Mouse (Mus musculus) cerebellum, adult 2 months (tissue): ENCODE measurements at regions not wholly inside any gene's neighbourhood (a gene's known extent, or its start where the extent isn't known, plus 50 kb on each side); places are given as distances from the start of the nearest gene placed in this dataset.

Experiments
- DNase-seq, 2 experiments: peaks; one replicate each; pipeline ENCODE4 v3.0.0; 2021
- H3K27ac ChIP-seq: fragments of 200-500 bp; 2 replicates; pipeline ENCODE4 v1.5.1; 2012; ENCODE audit warnings: low read length, control low read depth, inconsistent platforms; ENCODE audit not compliant: insufficient read depth
- H3K27me3 ChIP-seq: fragments of 200-500 bp; 2 replicates; pipeline ENCODE4 v1.6.1; 2012; ENCODE audit warnings: inconsistent platforms, mild to moderate bottlenecking, low read length, moderate library complexity; ENCODE audit not compliant: control insufficient read depth, insufficient read depth
- H3K4me1 ChIP-seq: fragments of 200-500 bp; 2 replicates; pipeline ENCODE4 v1.6.1; 2011; ENCODE audit warnings: low read length; ENCODE audit not compliant: control insufficient read depth, insufficient read depth
- H3K4me3 ChIP-seq: fragments of 200-500 bp; replicated peaks from 2 replicates; pipeline ENCODE3; 2011; ENCODE audit warnings: mild to moderate bottlenecking, low read depth, low read length, control low read depth; ENCODE audit not compliant: insufficient read depth
- CTCF ChIP-seq: fragments of 200-500 bp; IDR thresholded peaks from 2 replicates; pipeline ENCODE4 v1.5.1; 2011; ENCODE audit warnings: low read depth, mild to moderate bottlenecking, control low read depth, low read length, moderate library complexity, borderline replicate concordance; ENCODE audit not compliant: insufficient read depth
- POLR2A ChIP-seq: fragments of 200-500 bp; IDR thresholded peaks from 2 replicates; pipeline ENCODE4 v1.6.1; 2011; ENCODE audit warnings: low read length, control low read depth, borderline replicate concordance; ENCODE audit not compliant: insufficient read depth
- WGBS: fragments of 180-500 bp; shearing (Covaris S2); methylation state at CpG from one replicate; pipeline ENCODE4 v1.1.7; 2018; 5-methylcytosine and 5-hydroxymethylcytosine counted together

GRCm38 (mm10) chr4:31768026-31768626, 195.8 kb upstream of the Map3k7 start:
- Histone ChIP-seq H3K27ac (no peak overlapping the region), H3K4me1 (no peaks in the 10 kb centered on the region), H3K27me3 (no peaks in the 10 kb centered on the region), H3K4me3 (no peak overlapping the region)
- 23% methylated on average over 6 of the region's 6 CpGs for WGBS
- DNase-seq: no peak
- no peak for TF ChIP-seq CTCF
- no peak for TF ChIP-seq POLR2A

GRCm38 (mm10) chr4:31769325-31769724, 194.6 kb upstream of the Map3k7 start:
- no peak for DNase-seq
- H3K4me3 ChIP-seq: no peak overlapping the region
- H3K27ac ChIP-seq: no peak overlapping the region
- 84% methylated on average over 4 of the region's 4 CpGs for WGBS
- H3K27me3 ChIP-seq: no peaks in the 10 kb centered on the region
- H3K4me1 ChIP-seq: no peaks in the 10 kb centered on the region
- TF ChIP-seq POLR2A (no peak), CTCF (no peak)

DNA sequence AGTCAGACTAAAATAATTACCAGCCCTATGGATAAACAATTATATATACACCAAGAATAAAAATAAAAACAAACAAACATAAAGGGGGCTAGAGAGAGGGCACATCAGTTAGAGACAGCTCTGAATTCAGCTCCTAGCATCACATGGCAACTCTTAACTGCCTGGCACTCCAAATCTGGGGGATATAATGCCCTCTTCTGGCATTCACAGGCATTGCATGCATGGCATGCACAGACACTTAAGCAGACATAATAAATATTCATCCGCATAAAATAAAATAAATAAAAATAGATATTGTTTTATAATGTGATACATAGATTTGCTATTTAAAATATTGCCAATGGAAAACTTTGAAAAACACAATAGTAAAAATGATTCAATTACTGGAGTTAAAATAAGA, 177.6 kb upstream of the Map3k7 start:
- no peaks in the 10 kb centered on the region for H3K4me1 ChIP-seq
- no peaks in the 10 kb centered on the region for H3K27me3 ChIP-seq
- no peak for TF ChIP-seq CTCF
- no peak for TF ChIP-seq POLR2A
- 91% methylated on average over 1 of the region's 1 CpGs for WGBS
- DNase-seq: no peak
- no peak overlapping the region for H3K4me3 ChIP-seq
- no peak overlapping the region for H3K27ac ChIP-seq

DNA sequence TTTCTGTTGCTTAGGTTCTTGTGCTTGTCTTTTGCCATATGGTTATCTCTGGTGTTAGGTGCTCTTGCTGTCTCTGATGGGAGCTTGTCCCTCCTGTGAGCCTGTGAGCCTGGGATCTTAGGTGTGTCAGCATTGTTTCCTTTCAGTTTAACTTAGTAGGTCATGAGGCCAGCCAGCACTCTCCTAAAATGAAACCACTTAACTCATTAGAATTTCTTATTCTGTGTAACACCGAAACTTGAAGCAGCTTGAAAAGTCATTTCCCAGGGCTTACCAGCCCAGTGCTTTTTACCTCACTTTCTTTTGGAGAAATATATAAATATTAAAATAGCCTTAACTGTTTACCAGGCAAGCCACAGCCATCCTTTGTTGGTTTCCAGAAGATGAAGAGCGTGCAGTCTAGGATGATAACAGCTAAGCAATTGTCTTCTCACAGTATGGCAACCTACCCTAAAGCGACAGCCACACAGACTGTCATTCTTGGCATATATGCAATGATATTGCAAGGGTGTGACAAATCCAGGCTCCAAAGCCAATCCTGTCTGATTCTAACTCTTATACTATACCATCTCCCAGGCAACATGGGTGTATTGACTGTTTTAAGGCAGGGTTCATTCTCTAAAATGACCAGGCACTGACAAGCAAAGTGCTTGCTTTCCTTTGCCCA, 146.2 kb upstream of the Map3k7 start:
- no peak for DNase-seq
- 74% methylated on average over 3 of the region's 3 CpGs for WGBS
- TF ChIP-seq POLR2A (no peak), CTCF (no peak)
- no peaks in the 10 kb centered on the region for H3K27me3 ChIP-seq
- no peak overlapping the region for H3K4me3 ChIP-seq
- no peaks in the 10 kb centered on the region for H3K4me1 ChIP-seq
- H3K27ac ChIP-seq: no peak overlapping the region

DNA sequence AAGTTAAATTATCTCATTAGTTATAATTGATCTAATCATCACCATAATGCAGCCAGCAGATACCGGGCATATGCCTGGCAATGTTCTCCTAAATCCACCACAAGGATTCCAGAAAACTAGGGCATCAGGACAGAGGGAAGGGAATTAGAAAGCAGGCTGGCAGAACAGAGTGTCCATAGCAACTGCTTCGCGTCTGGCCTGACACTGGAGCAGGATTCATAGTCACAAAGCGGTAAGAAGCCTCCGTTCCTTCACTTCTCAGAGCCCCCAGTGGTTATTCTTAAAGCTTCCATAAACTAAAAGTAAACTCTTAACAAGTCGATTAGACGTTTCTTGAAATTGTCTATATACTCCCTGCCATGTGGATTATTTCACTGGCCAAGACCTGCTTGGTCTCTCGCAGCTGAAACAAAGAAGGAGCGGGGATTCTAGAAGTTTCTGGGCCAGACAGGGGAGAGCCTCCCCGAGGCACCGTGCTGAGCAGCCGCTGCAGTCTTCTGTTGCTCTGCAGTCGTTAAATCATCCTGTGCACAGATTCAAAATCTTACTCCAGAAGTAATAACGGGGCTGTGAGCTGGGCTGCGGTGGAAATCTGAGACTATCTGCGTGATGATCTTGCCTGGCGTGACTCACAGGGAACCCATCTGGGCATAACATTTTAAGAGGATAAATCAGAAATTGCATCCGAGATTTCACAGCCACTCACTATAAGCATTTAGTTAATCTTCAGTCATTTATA, 144.2 kb upstream of the Map3k7 start:
- Histone ChIP-seq H3K27me3 (no peaks in the 10 kb centered on the region), H3K27ac (no peak overlapping the region), H3K4me1 (no peaks in the 10 kb centered on the region), H3K4me3 (no peak overlapping the region)
- 62% methylated on average over 18 of the region's 18 CpGs for WGBS
- DNase-seq: peak in 1 of 2 experiments; percentile 9
- TF ChIP-seq POLR2A (no peak), CTCF (no peak)

GRCm38 (mm10) chr4:31823574-31824348, 140.1 kb upstream of the Map3k7 start:
- TF ChIP-seq CTCF: no peak
- TF ChIP-seq POLR2A: no peak

GRCm38 (mm10) chr4:31824518-31825437, 139.1 kb upstream of the Map3k7 start:
- Histone ChIP-seq H3K4me3 (no peak overlapping the region), H3K27ac (no peak overlapping the region), H3K4me1 (no peaks in the 10 kb centered on the region), H3K27me3 (no peaks in the 10 kb centered on the region)
- 69% methylated on average over 14 of the region's 14 CpGs for WGBS
- no peak for DNase-seq
- TF ChIP-seq POLR2A (no peak), CTCF (no peak)

More at GRCm38 (mm10) chr4:31823574-31824348, 140.1 kb upstream of the Map3k7 start:
- Histone ChIP-seq H3K4me1 (no peaks in the 10 kb centered on the region), H3K27ac (no peak overlapping the region), H3K4me3 (no peak overlapping the region), H3K27me3 (no peaks in the 10 kb centered on the region)
- 65% methylated on average over 19 of the region's 19 CpGs for WGBS
- no peak for DNase-seq
